Mouse (Mus musculus) myocyte (in vitro differentiated cells): ENCODE data around the gene Klk15. TPM values are rescaled to one million over a fixed set of nuclear protein-coding genes. Genes with fewer than 3 reads are reported as not detected.

ENCODE experiments used
- H3K27me3 ChIP-seq: one replicate; pipeline ENCODE4 v1.6.1; 2011; ENCODE audit not compliant: control insufficient read depth, insufficient read depth, insufficient read length
- H3K36me3 ChIP-seq: one replicate; pipeline ENCODE4 v1.6.1; 2011; ENCODE audit not compliant: control insufficient read depth, insufficient read depth
- H3K4me2 ChIP-seq: one replicate; pipeline ENCODE4 v1.6.1; 2011; ENCODE audit warnings: low read depth, control low read depth
- H3K4me3 ChIP-seq: one replicate; pipeline ENCODE4 v1.5.1; 2011; ENCODE audit warnings: mild to moderate bottlenecking, control low read depth, moderate library complexity
- H3K79me2 ChIP-seq: one replicate; pipeline ENCODE4 v1.6.1; 2011; ENCODE audit not compliant: control insufficient read depth, insufficient read depth
- H3ac ChIP-seq: one replicate; pipeline ENCODE4 v1.6.1; 2011; ENCODE audit not compliant: control insufficient read depth, insufficient read length
- CEBPB ChIP-seq: IDR thresholded peaks from 2 replicates; pipeline ENCODE4 v1.6.1; 2011; ENCODE audit warnings: mild to moderate bottlenecking, moderate library complexity; ENCODE audit not compliant: poor library complexity, insufficient read depth, severe bottlenecking
- E2F4 ChIP-seq: IDR thresholded peaks from one replicate; pipeline ENCODE4 v1.6.1; 2011; ENCODE audit warnings: mild to moderate bottlenecking, control low read depth, moderate library complexity; ENCODE audit not compliant: insufficient read depth
- MAX ChIP-seq: IDR thresholded peaks from one replicate; pipeline ENCODE4 v1.6.1; 2011; ENCODE audit warnings: low read depth, mild to moderate bottlenecking, control low read depth
- MYOD1 ChIP-seq, 3 experiments: IDR thresholded peaks; one replicate each; pipeline ENCODE4 v1.6.1; 2011; ENCODE audit warnings: control low read depth in 2 of 3, low read depth in 2 of 3, mild to moderate bottlenecking in 2 of 3, moderate library complexity in 1 of 3; ENCODE audit not compliant: insufficient read length in 2 of 3, control insufficient read depth in 1 of 3
- MYOG ChIP-seq, 3 experiments: IDR thresholded peaks; one replicate each; pipeline ENCODE4 v1.6.1; 2011; ENCODE audit warnings: control low read depth in 2 of 3, low read depth in 2 of 3, mild to moderate bottlenecking in 2 of 3; ENCODE audit not compliant: insufficient read length in 2 of 3, control insufficient read depth in 1 of 3, insufficient read depth in 1 of 3
- POLR2A ChIP-seq: IDR thresholded peaks from one replicate; pipeline ENCODE4 v1.6.1; 2011; ENCODE audit warnings: low read depth, mild to moderate bottlenecking, control low read depth, moderate library complexity; ENCODE audit not compliant: insufficient read length
- POLR2AphosphoS2 ChIP-seq: IDR thresholded peaks from one replicate; pipeline ENCODE4 v1.6.1; 2011; ENCODE audit warnings: low read depth, control low read depth; ENCODE audit not compliant: insufficient read length
- REST ChIP-seq: IDR thresholded peaks from one replicate; pipeline ENCODE4 v1.6.1; 2011; ENCODE audit warnings: mild to moderate bottlenecking, control low read depth, moderate library complexity; ENCODE audit not compliant: insufficient read depth, insufficient read length
- SRF ChIP-seq: IDR thresholded peaks from one replicate; pipeline ENCODE4 v1.6.1; 2011; ENCODE audit warnings: low read depth; ENCODE audit not compliant: control insufficient read depth, insufficient read length
- TCF12 ChIP-seq: IDR thresholded peaks from one replicate; pipeline ENCODE4 v1.6.1; 2011; ENCODE audit warnings: mild to moderate bottlenecking, control low read depth; ENCODE audit not compliant: poor library complexity, insufficient read depth, severe bottlenecking
- TCF3 ChIP-seq: IDR thresholded peaks from one replicate; pipeline ENCODE4 v1.6.1; 2011; ENCODE audit warnings: low read depth, control low read depth; ENCODE audit not compliant: insufficient read length
- USF1 ChIP-seq: IDR thresholded peaks from one replicate; pipeline ENCODE4 v1.6.1; 2011; ENCODE audit warnings: low read depth, mild to moderate bottlenecking, control low read depth, moderate library complexity
- polyA plus RNA-seq: library from polyadenylated mRNA; unstranded; fragments of >200 nt; fragmentation: generic; extraction: Trizol; gene quantifications from one replicate; pipeline ENCODE4 v1.2.1, GENCODE M21; 2012; ENCODE audit warnings: missing spikeins

Klk15 gene
- polyA plus RNA-seq, 1 experiment = not detected

DNA sequence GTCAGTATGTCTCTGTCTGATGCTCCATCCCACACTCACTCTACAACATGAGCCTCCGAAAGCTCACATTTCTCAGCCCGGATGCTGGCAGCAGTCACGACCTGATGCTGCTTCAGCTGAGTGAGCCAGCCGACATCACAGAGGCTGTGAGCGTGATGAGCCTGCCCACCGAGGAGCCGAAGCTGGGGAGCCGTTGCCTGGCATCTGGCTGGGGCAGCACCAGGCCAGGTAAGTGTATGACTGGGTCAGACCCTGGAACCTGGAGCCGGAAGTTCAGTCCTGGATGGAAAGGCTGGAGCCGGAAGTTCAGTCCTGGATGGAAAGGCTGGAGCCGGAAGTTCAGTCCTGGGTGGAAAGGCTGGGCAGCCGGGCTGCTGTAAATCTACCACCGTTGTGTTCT lies 15.1 kb upstream of the Klk15 start:
- Histone ChIP-seq H3ac (no peak overlapping the region), H3K36me3 (no peaks in the 10 kb centered on the region), H3K79me2 (no peaks in the 10 kb centered on the region), H3K27me3 (no peaks in the 10 kb centered on the region), H3K4me3 (no peak overlapping the region), H3K4me2 (no peak overlapping the region)
- TF ChIP-seq POLR2AphosphoS2 (no peak), MYOD1 (IDR thresholded peaks at IDR 0.05; ENCODE audit: control insufficient read depth in 1 of 3, insufficient read length in 2 of 3, low read depth in 2 of 3) (no peak), TCF12 (no peak), MAX (no peak), USF1 (no peak), SRF (no peak), POLR2A (no peak), MYOG (IDR thresholded peaks at IDR 0.05; ENCODE audit: control insufficient read depth in 1 of 3, insufficient read depth in 1 of 3, insufficient read length in 2 of 3, low read depth in 2 of 3) (no peak)

DNA sequence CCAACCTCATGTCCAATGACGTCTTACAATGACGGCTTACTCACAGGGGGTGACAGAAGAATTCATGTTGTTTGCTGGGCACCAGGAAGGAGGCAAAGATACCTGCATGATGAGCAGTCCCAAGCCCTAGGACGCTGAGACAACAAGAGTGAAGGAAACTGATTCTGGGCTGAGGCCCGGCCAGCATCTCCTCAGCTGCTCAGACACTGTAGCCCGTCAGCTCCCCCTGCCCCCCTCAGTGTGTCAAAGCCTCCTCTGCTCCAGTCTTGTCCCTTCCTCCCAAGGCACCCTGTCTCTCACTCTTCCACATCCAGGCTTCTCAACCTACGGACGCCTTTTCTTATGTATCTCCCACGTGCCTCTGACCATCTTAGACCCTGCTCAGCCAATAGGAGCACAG lies 14.7 kb upstream of the Klk15 start:
- H3K36me3 ChIP-seq = no peaks in the 10 kb centered on the region
- H3ac ChIP-seq = no peak overlapping the region
- no peaks in the 10 kb centered on the region for H3K79me2 ChIP-seq
- no peaks in the 10 kb centered on the region for H3K27me3 ChIP-seq
- TF ChIP-seq USF1 (no peak), POLR2A (no peak), TCF12 (no peak), MYOD1 (IDR thresholded peaks at IDR 0.05; ENCODE audit: control insufficient read depth in 1 of 3, insufficient read length in 2 of 3, low read depth in 2 of 3) (no peak)
- no peak overlapping the region for H3K4me2 ChIP-seq
- H3K4me3 ChIP-seq = no peak overlapping the region

GRCm38 (mm10) chr7:43919559-43920451 lies 13.7 kb upstream of the Klk15 start:
- H3ac ChIP-seq = no peak overlapping the region
- H3K4me3 ChIP-seq = no peak overlapping the region
- H3K79me2 ChIP-seq = no peaks in the 10 kb centered on the region
- no peaks in the 10 kb centered on the region for H3K36me3 ChIP-seq
- no peaks in the 10 kb centered on the region for H3K27me3 ChIP-seq
- TF ChIP-seq POLR2AphosphoS2 (no peak), REST (no peak), USF1 (no peak), TCF3 (no peak)
- no peak overlapping the region for H3K4me2 ChIP-seq

GRCm38 (mm10) chr7:43920582-43920981 lies 13.0 kb upstream of the Klk15 start:
- H3K27me3 ChIP-seq = no peaks in the 10 kb centered on the region
- no peaks in the 10 kb centered on the region for H3K36me3 ChIP-seq
- TF ChIP-seq MYOD1 (IDR thresholded peaks at IDR 0.05; ENCODE audit: control insufficient read depth in 1 of 3, insufficient read length in 2 of 3, low read depth in 2 of 3) (no peak), CEBPB (no peak), TCF12 (no peak), POLR2AphosphoS2 (no peak), MAX (no peak), MYOG (IDR thresholded peaks at IDR 0.05; ENCODE audit: control insufficient read depth in 1 of 3, insufficient read depth in 1 of 3, insufficient read length in 2 of 3, low read depth in 2 of 3) (no peak), E2F4 (no peak), TCF3 (no peak), USF1 (no peak), SRF (no peak), POLR2A (no peak), REST (no peak)
- no peaks in the 10 kb centered on the region for H3K79me2 ChIP-seq
- H3K4me2 ChIP-seq = no peak overlapping the region
- H3ac ChIP-seq = no peak overlapping the region
- H3K4me3 ChIP-seq = no peak overlapping the region

DNA sequence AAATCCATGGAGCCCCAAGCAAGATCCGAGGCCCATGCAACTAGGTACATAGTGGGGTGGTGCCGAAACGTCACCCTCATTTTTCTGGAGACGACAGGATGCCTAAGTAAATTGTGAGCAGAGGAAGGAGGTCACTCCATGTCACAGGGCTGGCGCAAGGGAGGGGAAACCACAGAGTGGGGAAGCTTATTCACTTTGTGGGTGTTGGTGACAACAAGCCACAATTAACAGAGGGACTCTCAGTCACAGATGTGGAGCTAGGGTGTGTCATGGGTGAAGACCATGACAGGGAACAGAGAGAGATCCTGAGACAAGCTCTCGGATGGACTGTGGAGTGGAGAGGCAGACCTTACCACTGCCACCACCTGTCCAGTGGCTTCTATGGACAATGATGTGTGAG lies 12.5 kb upstream of the Klk15 start:
- TF ChIP-seq CEBPB (no peak), POLR2A (no peak), SRF (no peak), TCF3 (no peak), USF1 (no peak), MYOD1 (IDR thresholded peaks at IDR 0.05; ENCODE audit: control insufficient read depth in 1 of 3, insufficient read length in 2 of 3, low read depth in 2 of 3) (no peak), POLR2AphosphoS2 (no peak), E2F4 (no peak), REST (no peak), TCF12 (no peak), MYOG (IDR thresholded peaks at IDR 0.05; ENCODE audit: control insufficient read depth in 1 of 3, insufficient read depth in 1 of 3, insufficient read length in 2 of 3, low read depth in 2 of 3) (no peak), MAX (no peak)
- H3K36me3 ChIP-seq = no peaks in the 10 kb centered on the region
- no peaks in the 10 kb centered on the region for H3K79me2 ChIP-seq
- no peak overlapping the region for H3K4me2 ChIP-seq
- H3K27me3 ChIP-seq = no peaks in the 10 kb centered on the region
- no peak overlapping the region for H3K4me3 ChIP-seq
- no peak overlapping the region for H3ac ChIP-seq
